Mouse (Mus musculus) heart, embryonic 15.5 days (tissue): ENCODE data around the gene Serpind1. TPM values are rescaled to one million over a fixed set of nuclear protein-coding genes. Genes with fewer than 3 reads are reported as not detected.

Experiments used
- ATAC-seq: fragments of 200-750 bp; cut with Nextera tagmentation; replicated peaks from 2 replicates; pipeline ENCODE4 v1.8.0; 2017; ENCODE audit warnings: low read depth, moderate TSS enrichment; ENCODE audit not compliant: insufficient number of reproducible peaks, insufficient read depth, low FRiP score
- H3K27ac ChIP-seq: fragments of 300-500 bp; sonication (generic); 2 replicates; pipeline ENCODE4 v1.5.1; 2015; ENCODE audit warnings: mild to moderate bottlenecking, inconsistent platforms
- H3K27me3 ChIP-seq: fragments of 300-500 bp; sonication (generic); 2 replicates; pipeline ENCODE4 v1.6.1; 2015; ENCODE audit warnings: inconsistent platforms
- H3K36me3 ChIP-seq: fragments of 300-500 bp; sonication (generic); 2 replicates; pipeline ENCODE4 v1.6.1; 2015; ENCODE audit warnings: mild to moderate bottlenecking, inconsistent platforms
- H3K4me1 ChIP-seq: fragments of 300-500 bp; sonication (generic); replicated peaks from 2 replicates; pipeline ENCODE4 v1.6.1; 2015; ENCODE audit warnings: inconsistent platforms
- H3K4me2 ChIP-seq: fragments of 300-500 bp; sonication (generic); 2 replicates; pipeline ENCODE4 v1.6.1; 2015; ENCODE audit warnings: inconsistent platforms, mild to moderate bottlenecking, moderate library complexity
- H3K4me3 ChIP-seq: fragments of 300-500 bp; sonication (generic); 2 replicates; pipeline ENCODE4 v1.5.1; 2015; ENCODE audit warnings: mild to moderate bottlenecking, inconsistent platforms
- H3K9ac ChIP-seq: fragments of 300-500 bp; sonication (generic); 2 replicates; pipeline ENCODE4 v1.6.1; 2015; ENCODE audit warnings: mild to moderate bottlenecking, inconsistent platforms
- H3K9me3 ChIP-seq: fragments of 300-500 bp; sonication (generic); replicated peaks from 2 replicates; pipeline ENCODE4 v1.6.1; 2016; ENCODE audit warnings: inconsistent platforms
- WGBS: fragments of 180-500 bp; shearing (Covaris S2); methylation state at CpG from one replicate; pipeline ENCODE4 v1.1.7; 2015; ENCODE audit warnings: mixed read lengths; 5-methylcytosine and 5-hydroxymethylcytosine counted together
- polyA plus RNA-seq: library from polyadenylated mRNA; unstranded; fragments of >200 nt; fragmentation: Nextera tagmentation; extraction: Ambion mirVana; gene quantifications from 2 replicates; pipeline ENCODE4 v1.2.1, GENCODE M21; 2015

Gene Serpind1
- polyA plus RNA-seq, 1 experiment from 2014 or later: 0.35 TPM

DNA sequence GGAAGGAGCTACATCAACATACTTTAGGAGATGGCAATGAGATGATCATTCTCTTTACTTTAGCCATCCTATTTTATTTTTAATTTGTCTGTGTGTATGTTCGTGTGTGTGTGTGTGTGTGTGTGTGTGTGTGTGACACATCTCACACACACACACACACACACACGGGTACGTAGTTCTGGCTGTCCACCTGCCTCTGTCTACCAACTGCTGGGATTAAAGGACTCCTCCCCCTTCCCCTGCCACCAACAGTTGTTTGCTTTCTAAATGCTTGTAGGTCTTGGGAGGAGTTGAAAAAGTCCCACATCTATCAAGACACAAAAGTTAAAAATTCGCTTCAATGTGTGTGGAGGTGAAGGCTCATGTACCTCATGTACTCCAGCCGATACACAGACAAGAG lies 6.4 kb upstream of the Serpind1 start:
- H3K4me2 ChIP-seq: no peak overlapping the region
- no peak overlapping the region for H3K27ac ChIP-seq
- H3K36me3 ChIP-seq: peaks cover 6% of the 10 kb centered on the region; the same call in 1 of the 2 replicates
- H3K9me3 ChIP-seq: no peaks in the 10 kb centered on the region
- no peak overlapping the region for H3K4me3 ChIP-seq
- 89% methylated on average over 5 of the region's 5 CpGs for WGBS
- H3K9ac ChIP-seq: no peak overlapping the region
- no peaks in the 10 kb centered on the region for H3K27me3 ChIP-seq
- no peak for ATAC-seq
- H3K4me1 ChIP-seq: no peaks in the 10 kb centered on the region

- H3K27ac ChIP-seq: no peak overlapping the region
- 74% methylated on average over 2 of the region's 2 CpGs for WGBS
- no peak for ATAC-seq
Observed at GRCm38 (mm10) chr16:17326064-17326463, 5.1 kb upstream of the Serpind1 start.

GRCm38 (mm10) chr16:17329848-17330570 lies 1.2 kb upstream of the Serpind1 start:
- no peak for ATAC-seq
- Histone ChIP-seq H3K4me3 (no peak overlapping the region), H3K27me3 (no peaks in the 10 kb centered on the region), H3K9ac (no peak overlapping the region), H3K36me3 (peaks cover 2% of the 10 kb centered on the region; the same call in 1 of the 2 replicates), H3K4me2 (no peak overlapping the region), H3K27ac (no peak overlapping the region), H3K9me3 (no peaks in the 10 kb centered on the region), H3K4me1 (no peaks in the 10 kb centered on the region)
- WGBS: 64% methylated on average over 1 of the region's 1 CpGs

More at GRCm38 (mm10) chr16:17326064-17326463, 5.1 kb upstream of the Serpind1 start:
- no peaks in the 10 kb centered on the region for H3K4me1 ChIP-seq
- no peaks in the 10 kb centered on the region for H3K27me3 ChIP-seq
- H3K36me3 ChIP-seq: peaks cover 6% of the 10 kb centered on the region; the same call in 1 of the 2 replicates
- H3K9me3 ChIP-seq: no peaks in the 10 kb centered on the region
- H3K9ac ChIP-seq: no peak overlapping the region
- no peak overlapping the region for H3K4me3 ChIP-seq
- no peak overlapping the region for H3K4me2 ChIP-seq

DNA sequence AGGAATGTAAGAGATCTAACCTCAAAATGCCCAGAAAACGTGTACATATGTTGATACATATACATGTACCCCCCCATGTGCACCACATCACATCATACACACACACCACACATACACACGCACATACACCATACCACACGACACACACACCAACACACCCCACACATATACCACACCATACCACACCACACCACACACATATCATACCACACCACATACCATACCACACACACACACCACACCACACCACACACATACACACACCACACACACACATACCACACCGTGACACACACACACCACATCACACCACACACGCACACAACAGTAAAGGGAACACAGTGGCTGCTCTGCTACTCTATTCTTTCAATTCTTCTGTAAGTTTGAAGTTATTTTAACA lies 684 bp downstream of the Serpind1 start:
- Histone ChIP-seq H3K27me3 (no peaks in the 10 kb centered on the region), H3K4me3 (no peak overlapping the region), H3K4me1 (no peaks in the 10 kb centered on the region), H3K9ac (no peak overlapping the region), H3K9me3 (no peaks in the 10 kb centered on the region), H3K4me2 (no peak overlapping the region), H3K27ac (no peak overlapping the region), H3K36me3 (peaks cover 4% of the 10 kb centered on the region; the same call in 1 of the 2 replicates)
- ATAC-seq: no peak
- WGBS: 91% methylated on average over 5 of the region's 5 CpGs

DNA sequence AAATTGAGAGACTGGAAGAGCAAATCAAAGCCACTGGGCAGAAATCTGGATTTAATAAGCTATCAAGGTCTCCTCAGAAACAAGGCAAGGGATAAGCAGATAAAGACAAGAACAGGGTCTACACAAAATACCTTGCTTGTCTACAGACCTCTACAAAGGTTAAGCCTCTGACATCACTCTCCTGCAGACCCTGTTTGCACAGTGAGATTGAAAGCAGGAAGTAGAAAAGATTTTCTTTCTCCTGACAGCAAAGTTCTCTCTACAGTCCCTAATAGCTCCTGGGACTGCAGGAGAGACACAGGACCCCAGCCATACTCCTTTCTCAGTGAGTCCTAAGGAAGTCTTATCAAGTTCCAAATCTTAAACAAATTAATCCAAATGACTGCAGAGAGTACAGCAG lies 3.4 kb downstream of the Serpind1 start:
- no peak overlapping the region for H3K9ac ChIP-seq
- no peaks in the 10 kb centered on the region for H3K27me3 ChIP-seq
- no peak for ATAC-seq
- no peaks in the 10 kb centered on the region for H3K4me1 ChIP-seq
- no peak overlapping the region for H3K27ac ChIP-seq
- H3K36me3 ChIP-seq: peaks cover 4% of the 10 kb centered on the region; the same call in 1 of the 2 replicates
- H3K4me2 ChIP-seq: no peak overlapping the region
- no peak overlapping the region for H3K4me3 ChIP-seq
- no peaks in the 10 kb centered on the region for H3K9me3 ChIP-seq

DNA sequence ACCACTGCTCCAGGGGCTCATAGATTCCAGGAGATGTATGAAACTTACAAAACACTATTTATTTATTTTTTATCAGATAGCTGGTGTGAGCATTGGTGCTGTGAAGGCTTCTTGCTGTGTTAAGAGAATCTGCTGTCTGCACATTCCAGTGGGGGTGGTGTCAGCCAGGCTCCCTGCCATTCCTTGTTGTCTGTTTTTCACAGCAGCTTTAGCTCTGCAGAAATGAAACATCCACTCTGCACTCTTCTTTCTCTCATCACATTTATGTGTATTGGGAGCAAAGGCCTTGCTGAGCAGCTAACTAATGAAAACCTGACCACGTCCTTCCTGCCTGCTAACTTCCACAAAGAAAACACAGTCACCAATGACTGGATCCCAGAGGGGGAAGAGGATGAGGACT lies 4.9 kb downstream of the Serpind1 start:
- no peak overlapping the region for H3K4me3 ChIP-seq
- no peaks in the 10 kb centered on the region for H3K9me3 ChIP-seq
- H3K4me2 ChIP-seq: no peak overlapping the region
- ATAC-seq: no peak
- H3K27me3 ChIP-seq: no peaks in the 10 kb centered on the region
- H3K4me1 ChIP-seq: no peaks in the 10 kb centered on the region
- H3K9ac ChIP-seq: no peak overlapping the region
- H3K27ac ChIP-seq: no peak overlapping the region
- WGBS: 70% methylated on average over 1 of the region's 1 CpGs
- H3K36me3 ChIP-seq: peaks cover 4% of the 10 kb centered on the region; the same call in 1 of the 2 replicates

- H3K4me2 ChIP-seq: no peak overlapping the region
- H3K9me3 ChIP-seq: no peaks in the 10 kb centered on the region
- H3K27me3 ChIP-seq: no peaks in the 10 kb centered on the region
- no peak overlapping the region for H3K4me3 ChIP-seq
- no peak overlapping the region for H3K9ac ChIP-seq
- no peak overlapping the region for H3K27ac ChIP-seq
- peaks cover 10% of the 10 kb centered on the region; the same call in 1 of the 2 replicates for H3K36me3 ChIP-seq
- H3K4me1 ChIP-seq: no peaks in the 10 kb centered on the region
- 73% methylated on average over 7 of the region's 7 CpGs for WGBS
- no peak for ATAC-seq
Observed at GRCm38 (mm10) chr16:17339701-17340100, 8.5 kb downstream of the Serpind1 start.

DNA sequence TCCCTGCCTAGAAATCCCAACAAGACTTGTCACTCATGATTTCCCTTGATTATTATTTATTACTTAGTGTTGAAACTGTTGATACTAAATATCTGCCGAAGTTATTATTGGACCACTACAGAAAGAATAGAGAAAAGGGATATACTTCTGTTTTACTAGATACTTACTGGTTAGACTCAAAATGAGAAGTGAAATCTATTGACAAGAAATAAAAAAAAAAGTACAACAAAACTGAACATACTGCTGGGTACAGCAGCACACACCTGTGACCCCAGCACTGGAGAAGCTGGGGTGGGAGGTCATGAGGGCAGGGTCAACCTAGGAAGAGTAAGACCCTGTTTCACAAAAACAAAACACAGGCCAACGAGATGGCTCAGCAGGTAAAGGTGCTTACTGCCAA lies 9.5 kb downstream of the Serpind1 start:
- Histone ChIP-seq H3K4me3 (no peak overlapping the region), H3K4me2 (no peak overlapping the region), H3K27ac (no peak overlapping the region), H3K9ac (no peak overlapping the region), H3K9me3 (no peaks in the 10 kb centered on the region), H3K4me1 (no peaks in the 10 kb centered on the region), H3K36me3 (peaks cover 10% of the 10 kb centered on the region; the same call in 1 of the 2 replicates), H3K27me3 (no peaks in the 10 kb centered on the region)
- no peak for ATAC-seq
- 73% methylated on average over 2 of the region's 2 CpGs for WGBS

GRCm38 (mm10) chr16:17341847-17342246 lies 10.7 kb downstream of the Serpind1 start:
- Histone ChIP-seq H3K27ac (no peak overlapping the region), H3K9me3 (no peaks in the 10 kb centered on the region), H3K4me3 (no peak overlapping the region), H3K36me3 (peaks cover 6% of the 10 kb centered on the region; the same call in 1 of the 2 replicates), H3K27me3 (no peaks in the 10 kb centered on the region), H3K9ac (no peak overlapping the region), H3K4me1 (no peaks in the 10 kb centered on the region), H3K4me2 (no peak overlapping the region)
- no peak for ATAC-seq
- WGBS: 79% methylated on average over 4 of the region's 4 CpGs

GRCm38 (mm10) chr16:17345141-17345812 lies 14.1 kb downstream of the Serpind1 start:
- WGBS: 68% methylated on average over 8 of the region's 8 CpGs

GRCm38 (mm10) chr16:17345813-17346155 lies 14.6 kb downstream of the Serpind1 start:
- H3K27me3 ChIP-seq: no peaks in the 10 kb centered on the region
- H3K9ac ChIP-seq: no peak overlapping the region
- H3K4me2 ChIP-seq: no peak overlapping the region
- peaks cover 27% of the 10 kb centered on the region for H3K36me3 ChIP-seq
- no peak overlapping the region for H3K4me3 ChIP-seq
- WGBS: 84% methylated on average over 2 of the region's 2 CpGs
- no peak for ATAC-seq
- H3K4me1 ChIP-seq: no peaks in the 10 kb centered on the region
- H3K27ac ChIP-seq: no peak overlapping the region
- H3K9me3 ChIP-seq: no peaks in the 10 kb centered on the region

More at GRCm38 (mm10) chr16:17345141-17345812, 14.1 kb downstream of the Serpind1 start:
- no peaks in the 10 kb centered on the region for H3K9me3 ChIP-seq
- peaks cover 22% of the 10 kb centered on the region for H3K36me3 ChIP-seq
- H3K9ac ChIP-seq: no peak overlapping the region
- H3K4me1 ChIP-seq: no peaks in the 10 kb centered on the region
- no peak overlapping the region for H3K27ac ChIP-seq
- ATAC-seq: no peak
- H3K4me3 ChIP-seq: no peak overlapping the region
- no peak overlapping the region for H3K4me2 ChIP-seq
- H3K27me3 ChIP-seq: no peaks in the 10 kb centered on the region

GRCm38 (mm10) chr16:17346766-17347165 lies 15.6 kb downstream of the Serpind1 start:
- ATAC-seq: no peak
- Histone ChIP-seq H3K27me3 (no peaks in the 10 kb centered on the region), H3K4me3 (no peak overlapping the region), H3K36me3 (peaks cover 36% of the 10 kb centered on the region), H3K4me1 (no peaks in the 10 kb centered on the region), H3K9me3 (no peaks in the 10 kb centered on the region), H3K27ac (no peak overlapping the region), H3K9ac (no peak overlapping the region), H3K4me2 (no peak overlapping the region)
- WGBS: 92% methylated on average over 1 of the region's 1 CpGs
